Mouse (Mus musculus): ENCODE data around the gene Arhgap31. TPM values are rescaled to one million over a fixed set of nuclear protein-coding genes. Genes with fewer than 3 reads are reported as not detected.

Arhgap31 gene
- total RNA-seq, 2 experiments from 2014 or later, result 11.9 to 18.6 TPM

DNA sequence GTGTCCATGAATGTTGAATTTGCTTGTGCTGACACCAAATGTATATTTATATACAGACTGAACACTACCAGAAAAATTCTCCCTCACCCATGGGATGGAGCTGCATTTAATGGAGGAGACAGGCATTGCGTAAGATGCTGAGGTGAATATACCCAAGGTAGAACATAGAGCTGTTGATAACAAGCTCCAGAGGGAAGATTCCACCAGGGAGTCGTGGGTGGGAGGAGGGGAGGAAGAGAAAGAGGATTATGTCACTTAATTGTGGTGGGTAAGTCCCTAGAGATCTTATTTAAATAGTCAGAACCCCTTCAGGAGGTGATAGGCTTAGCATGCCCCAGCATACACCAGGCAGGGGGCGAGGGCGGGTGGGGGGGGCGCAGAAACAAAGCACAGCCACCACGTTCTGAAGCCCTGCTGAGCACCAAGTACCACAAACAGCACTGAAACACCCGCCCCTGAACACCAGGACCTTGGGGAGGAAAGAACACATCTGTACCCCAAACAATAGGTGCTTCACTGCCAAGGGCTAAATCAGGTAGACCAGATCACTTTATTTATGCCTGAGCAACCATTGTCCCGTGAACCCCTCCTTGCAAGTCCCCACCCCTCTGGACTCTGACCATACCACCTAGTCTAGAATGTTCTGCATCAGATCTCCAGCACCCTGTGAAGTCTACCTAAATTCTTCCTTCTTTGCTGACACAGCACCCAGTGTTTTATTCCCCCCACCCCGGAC is 37.3 kb downstream of the Arhgap31 start:
- H3K4me3 ChIP-seq, result peak overlapping the region; percentile 11; the same call in 1 of the 2 replicates
- no peak for DNase-seq
- intact Hi-C loops (cut with DNase I), result no loop called here
- no peak for TF ChIP-seq CTCF (IDR thresholded peaks at IDR 0.05)
- peak overlapping the region; percentile 77 for H3K27ac ChIP-seq

DNA sequence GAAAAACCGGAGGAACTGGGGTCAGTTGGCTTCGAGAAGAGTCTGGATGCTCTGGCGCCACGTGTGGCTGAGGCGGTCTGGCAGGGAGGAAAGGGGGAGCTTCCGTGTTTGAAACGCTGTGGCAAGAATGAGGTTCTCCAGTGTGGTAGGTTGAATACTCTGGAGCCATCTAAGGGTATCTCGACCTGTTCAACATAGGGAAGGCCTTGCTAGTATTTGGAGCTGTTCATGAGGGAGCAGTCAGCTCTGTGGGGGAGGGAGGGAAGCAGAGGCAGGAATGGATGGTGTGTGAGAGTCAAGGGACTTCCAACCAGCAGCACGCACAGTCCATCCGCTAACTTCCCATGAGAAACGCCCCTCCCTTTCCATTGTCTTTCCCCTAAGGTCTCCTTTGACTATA is 38.2 kb downstream of the Arhgap31 start:
- DNase-seq, result no peak
- TF ChIP-seq CTCF (IDR thresholded peaks at IDR 0.05), result no peak
- intact Hi-C loops (cut with DNase I), result no loop called here
- Histone ChIP-seq H3K27ac (peak overlapping the region; percentile 77), H3K4me3 (no peak overlapping the region; the same call in 1 of the 2 replicates)

DNA sequence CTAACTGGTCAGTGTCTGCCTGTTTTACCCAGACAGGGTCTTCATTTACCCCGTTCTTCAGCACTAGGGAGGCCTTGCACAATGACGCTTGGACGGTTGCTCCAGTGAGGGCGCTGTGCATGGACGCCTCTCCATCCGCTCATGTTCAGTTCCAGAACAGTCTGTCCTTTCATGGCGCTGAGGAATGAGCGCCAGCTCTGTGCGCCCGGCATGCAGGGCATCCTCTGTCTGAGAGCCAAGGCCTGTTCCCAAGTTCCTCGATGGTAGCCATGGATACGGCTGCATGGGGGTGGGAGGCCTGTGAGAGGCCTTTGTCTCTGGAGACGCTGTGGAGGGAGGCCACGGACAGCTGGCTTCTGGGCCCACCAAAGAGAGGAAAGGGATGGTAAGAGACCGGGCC is 39.6 kb downstream of the Arhgap31 start:
- intact Hi-C loops (cut with DNase I), result no loop called here
- Histone ChIP-seq H3K4me3 (no peak overlapping the region), H3K27ac (peak overlapping the region; percentile 63)
- TF ChIP-seq CTCF (IDR thresholded peaks at IDR 0.05), result no peak
- peak; percentile 31 for DNase-seq

DNA sequence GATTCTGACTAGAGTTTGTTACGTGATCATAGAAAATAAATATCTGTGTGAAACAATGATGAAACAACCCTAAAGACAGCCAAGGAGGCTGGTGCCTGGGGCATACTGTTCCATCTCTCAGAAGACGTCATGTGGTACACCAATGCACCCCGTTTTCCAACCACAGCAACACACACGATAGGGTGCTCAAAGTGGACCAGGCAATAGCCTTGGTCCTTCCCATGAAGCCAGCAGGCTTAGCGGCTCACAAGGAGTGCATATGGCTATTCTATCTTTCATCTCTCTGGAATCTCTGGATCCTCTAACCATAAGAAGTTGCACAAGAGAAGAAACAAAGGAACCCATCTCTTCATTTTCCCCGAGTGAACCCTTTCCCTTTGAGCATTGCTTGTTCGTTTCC is 40.1 kb downstream of the Arhgap31 start:
- intact Hi-C loops (cut with DNase I), result no loop called here
- DNase-seq, result no peak
- peak overlapping the region; percentile 63 for H3K27ac ChIP-seq
- H3K4me3 ChIP-seq, result no peak overlapping the region
- no peak for TF ChIP-seq CTCF (IDR thresholded peaks at IDR 0.05)

DNA sequence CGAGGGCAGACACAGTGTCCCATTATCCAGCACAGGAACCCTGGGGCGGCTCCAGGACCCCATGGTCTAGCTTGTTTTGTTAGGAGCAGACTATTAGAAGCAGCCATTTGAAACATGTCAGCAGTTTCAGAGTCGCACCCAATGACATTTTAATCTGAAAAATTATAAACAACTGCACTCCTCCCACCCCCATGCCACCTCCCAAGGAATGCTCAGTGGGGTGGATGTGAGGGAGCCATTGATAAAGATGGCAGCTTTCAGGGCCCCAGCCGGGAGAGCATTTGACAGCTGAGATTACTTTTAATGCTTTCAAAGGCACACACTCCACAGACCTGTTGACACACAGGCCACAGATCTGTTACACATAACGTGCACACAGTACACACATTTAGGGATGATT is 40.7 kb downstream of the Arhgap31 start:
- H3K4me3 ChIP-seq, result no peak overlapping the region
- TF ChIP-seq CTCF (IDR thresholded peaks at IDR 0.05), result no peak
- no peak for DNase-seq
- intact Hi-C loops (cut with DNase I), result no loop called here
- peak overlapping the region; percentile 63; the same call in 1 of the 2 replicates for H3K27ac ChIP-seq

DNA sequence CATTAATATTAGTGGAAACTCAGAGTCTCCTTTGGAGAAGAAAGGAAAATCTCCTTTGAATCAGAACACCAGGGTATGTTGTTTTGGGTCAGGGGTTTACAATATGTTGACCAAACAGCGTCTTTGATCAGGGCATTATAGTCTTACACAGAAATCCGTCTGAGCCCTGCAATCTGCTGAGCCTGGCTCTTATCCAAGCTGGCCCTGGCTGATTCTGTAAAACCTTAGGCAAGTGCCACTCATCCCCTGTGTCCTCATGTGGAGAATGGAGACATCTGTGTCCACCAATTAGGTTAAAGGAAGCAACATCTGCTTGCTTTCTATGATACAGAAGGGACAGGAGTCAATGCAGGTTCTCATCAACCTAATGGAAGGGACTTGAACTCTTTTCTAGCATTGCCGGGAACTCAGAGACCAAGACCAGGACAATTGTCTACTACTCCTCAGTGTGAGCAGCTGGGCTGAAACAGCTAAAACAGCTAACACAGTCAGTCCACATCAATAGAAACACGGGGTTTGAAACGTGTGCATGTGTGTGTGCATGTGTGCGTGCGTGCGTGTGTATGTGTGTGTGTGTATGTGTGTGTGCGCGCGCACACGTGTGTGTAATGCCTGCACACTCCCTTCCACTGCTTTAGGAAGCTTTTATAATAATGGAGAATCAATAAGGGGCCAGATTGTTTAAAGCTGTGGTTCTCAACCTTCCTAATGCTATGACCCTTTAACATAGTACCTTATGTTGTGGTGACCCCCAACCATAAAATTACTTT is 42.3 kb downstream of the Arhgap31 start:
- intact Hi-C loops (cut with DNase I), result no loop called here
- no peak for DNase-seq
- no peak for TF ChIP-seq CTCF (IDR thresholded peaks at IDR 0.05)
- Histone ChIP-seq H3K4me3 (no peak overlapping the region), H3K27ac (peak overlapping the region; percentile 16; the same call in 1 of the 2 replicates)

DNA sequence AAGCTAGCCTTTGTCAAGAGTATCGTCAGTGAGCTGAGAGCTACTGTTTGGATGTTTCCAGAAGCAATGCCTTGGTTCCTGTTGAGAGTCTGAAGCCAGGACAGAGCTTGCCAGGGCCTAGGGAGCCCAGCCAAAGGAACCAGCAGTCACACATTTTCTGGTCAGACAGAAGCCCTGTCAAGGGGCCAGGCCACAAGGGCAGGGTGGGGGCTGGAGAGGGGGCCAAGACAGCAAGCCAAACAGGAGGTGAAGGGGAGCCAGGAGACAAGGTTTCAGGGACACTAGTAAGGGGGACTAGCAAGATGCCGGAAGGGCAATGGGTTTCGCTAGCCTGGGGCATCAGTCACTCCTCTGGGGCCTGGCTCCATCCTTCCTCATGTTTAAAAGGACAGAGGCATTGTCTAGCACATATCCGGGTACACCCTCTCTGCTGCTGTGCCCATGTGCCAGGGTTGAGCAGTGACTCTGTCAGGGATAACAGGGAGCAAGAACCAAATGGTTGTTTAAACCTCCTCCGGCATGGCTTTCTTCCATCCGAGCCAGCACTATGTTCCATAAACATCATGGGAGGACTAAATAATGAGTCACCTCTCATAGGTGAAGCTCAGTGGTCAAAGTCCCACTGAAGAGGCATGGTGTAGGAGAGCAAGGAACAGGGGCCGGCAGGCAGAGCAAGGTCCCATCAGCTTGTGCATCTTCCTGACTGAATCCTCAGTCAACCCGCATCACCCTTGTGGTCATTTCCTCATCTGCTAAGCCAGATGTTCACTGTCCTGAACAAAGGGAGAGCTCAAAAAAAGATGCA is 44.0 kb downstream of the Arhgap31 start:
- DNase-seq, result peak; percentile 72
- Histone ChIP-seq H3K27ac (peak overlapping the region; percentile 70), H3K4me3 (no peak overlapping the region; the same call in 1 of the 2 replicates)
- no peak for TF ChIP-seq CTCF (IDR thresholded peaks at IDR 0.05)
- intact Hi-C loops (cut with DNase I), result no loop called here

DNA sequence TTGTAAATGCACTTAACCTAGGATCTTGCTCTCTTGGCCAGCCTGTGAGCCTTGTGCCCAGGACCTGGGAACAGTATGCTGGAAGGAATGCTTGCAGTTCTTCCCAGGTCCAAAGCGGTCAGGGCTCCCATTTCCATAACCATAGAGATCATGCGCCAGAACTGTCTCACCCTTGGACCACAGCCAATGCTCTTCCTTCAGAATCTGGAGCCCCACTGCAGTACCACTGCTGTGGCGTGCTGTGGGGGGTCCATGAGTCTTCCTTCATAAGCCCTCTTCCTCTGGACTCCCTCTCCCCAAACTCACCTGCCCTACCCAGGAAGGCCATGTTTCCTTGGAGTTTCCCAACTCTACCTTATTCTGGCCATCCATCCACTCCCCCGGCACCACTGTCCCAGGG is 46.6 kb downstream of the Arhgap31 start:
- no peak for TF ChIP-seq CTCF (IDR thresholded peaks at IDR 0.05)
- H3K27ac ChIP-seq, result 0 out of 2 replicates have a peak overlapping the region, but pooled peaks have one; percentile 1
- intact Hi-C loops (cut with DNase I), result no loop called here

DNA sequence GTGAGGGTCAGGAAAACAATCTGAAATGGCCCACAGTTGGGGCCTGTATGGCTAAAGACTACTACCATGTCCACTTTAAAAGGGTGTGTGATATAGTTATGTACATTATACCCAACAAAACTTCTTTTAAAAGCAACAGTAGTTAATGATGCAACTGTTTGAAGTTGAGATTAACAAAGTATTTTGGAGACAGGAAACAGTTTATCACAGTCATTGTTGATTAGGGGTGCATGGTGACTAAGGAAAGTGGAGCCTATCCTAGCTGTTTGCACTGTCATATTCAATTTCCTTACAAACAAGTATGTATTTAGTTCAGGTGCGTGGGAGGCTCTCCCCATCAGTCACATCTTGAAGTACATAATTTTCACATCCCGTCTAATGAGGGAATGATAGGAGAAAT is 47.1 kb downstream of the Arhgap31 start:
- Histone ChIP-seq H3K4me3 (no peak overlapping the region), H3K27ac (no peak overlapping the region)
- DNase-seq, result no peak
- no peak for TF ChIP-seq CTCF (IDR thresholded peaks at IDR 0.05)
- intact Hi-C loops (cut with DNase I), result no loop called here

More for the DNA sequence above, 46.6 kb downstream of the Arhgap31 start:
- no peak overlapping the region for H3K4me3 ChIP-seq
- DNase-seq, result no peak

DNA sequence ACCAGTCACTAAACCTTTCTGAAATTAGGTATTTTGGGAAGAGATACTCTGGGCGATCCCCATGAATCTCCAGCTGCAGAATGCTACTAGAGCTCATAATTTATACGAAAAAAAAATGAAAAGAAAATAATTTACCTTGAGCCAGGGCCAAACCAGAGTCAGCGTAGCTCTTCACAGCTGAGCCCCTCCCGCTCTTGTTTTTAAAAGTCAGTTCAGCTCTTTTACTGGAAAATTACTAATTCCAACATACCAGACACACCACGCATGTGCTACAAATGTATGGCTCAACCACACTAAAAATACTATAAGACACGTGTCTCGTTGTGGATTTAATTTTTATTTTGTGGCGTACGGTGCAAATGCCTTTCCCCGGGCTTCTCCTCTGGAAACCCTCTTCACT is 50.5 kb downstream of the Arhgap31 start:
- Histone ChIP-seq H3K4me3 (no peak overlapping the region), H3K27ac (no peak overlapping the region)
- no peak for DNase-seq
- intact Hi-C loops (cut with DNase I), result no loop called here
- no peak for TF ChIP-seq CTCF (IDR thresholded peaks at IDR 0.05)

DNA sequence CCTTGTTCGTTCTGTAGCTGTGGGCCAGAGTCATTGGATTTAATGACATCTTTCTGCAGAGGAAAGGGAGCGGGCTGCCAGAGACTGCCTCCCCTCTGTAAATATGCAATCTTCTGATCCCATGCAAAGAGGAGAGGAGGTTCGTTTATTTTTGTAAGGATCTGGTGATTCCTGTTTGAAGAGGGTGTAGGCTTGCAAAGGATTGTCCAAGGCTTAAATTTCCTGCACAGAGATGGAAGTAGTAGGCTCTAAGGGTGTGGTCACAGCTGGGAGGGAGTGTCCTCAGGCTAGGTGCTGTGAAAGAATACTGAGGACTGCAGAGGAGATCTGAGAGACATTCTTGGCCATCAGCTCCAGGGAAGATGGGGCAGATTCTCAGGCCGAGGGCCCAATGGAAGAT is 58.8 kb downstream of the Arhgap31 start:
- no peak for DNase-seq
- intact Hi-C loops (cut with DNase I), result no loop called here
- no peak for TF ChIP-seq CTCF (IDR thresholded peaks at IDR 0.05)
- peak overlapping the region; percentile 83 for H3K27ac ChIP-seq
- no peak overlapping the region for H3K4me3 ChIP-seq

DNA sequence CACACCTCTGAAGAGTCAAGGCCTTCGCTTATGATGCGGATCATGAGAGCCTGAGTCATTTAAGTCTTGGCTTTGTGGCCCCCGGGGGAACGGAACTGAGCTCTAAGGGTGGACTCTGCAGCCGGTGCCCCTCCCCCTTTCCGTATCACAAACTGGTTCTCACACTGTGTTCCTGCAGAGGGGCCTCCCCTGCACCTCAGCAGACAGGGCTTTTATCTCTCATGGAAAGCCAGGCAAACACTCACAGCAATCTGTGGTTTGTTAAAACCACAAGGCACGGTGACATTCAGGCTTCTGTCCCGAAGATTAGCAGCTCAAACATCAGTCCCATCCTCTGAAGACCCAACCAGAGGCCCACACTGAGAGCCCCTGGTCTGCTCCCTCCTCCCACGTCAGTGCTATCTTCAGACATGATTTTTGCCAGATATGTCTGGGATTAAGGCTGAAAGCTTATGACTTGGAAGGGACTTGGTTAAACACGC is 59.6 kb downstream of the Arhgap31 start:
- TF ChIP-seq CTCF (IDR thresholded peaks at IDR 0.05), result no peak
- DNase-seq, result no peak
- intact Hi-C loops (cut with DNase I), result no loop called here
- H3K27ac ChIP-seq, result peak overlapping the region; percentile 83
- H3K4me3 ChIP-seq, result no peak overlapping the region; the same call in none of the 2 replicates
